Mouse (Mus musculus) right cerebral cortex, postnatal 14 days (tissue): ENCODE measurements around the gene Hmcn1.

Source experiments
- DNase-seq: peaks from one replicate; pipeline ENCODE4 v3.0.0; 2022

Gene Hmcn1

GRCm38 (mm10) chr1:150993162-150994064 is at the start of gene Hmcn1:
TSS of gene Hmcn1 (minus strand) at chr1:150993435.
- DNase-seq, result peak; percentile 9

GRCm38 (mm10) chr1:151040945-151041649 is 47.9 kb upstream of the Hmcn1 start:
- no peak for DNase-seq

GRCm38 (mm10) chr1:151040290-151040689 is 47.1 kb upstream of the Hmcn1 start:
- DNase-seq, result no peak

- no peak for DNase-seq
These were observed 46.0 kb upstream of the Hmcn1 start for GRCm38 (mm10) chr1:151039189-151039588.

- no peak for DNase-seq
These were observed 45.3 kb upstream of the Hmcn1 start for GRCm38 (mm10) chr1:151038566-151038965.

GRCm38 (mm10) chr1:151036405-151036985 is 43.3 kb upstream of the Hmcn1 start:
- DNase-seq, result no peak

GRCm38 (mm10) chr1:151035766-151036165 is 42.5 kb upstream of the Hmcn1 start:
- DNase-seq, result no peak

GRCm38 (mm10) chr1:151034993-151035592 is 41.9 kb upstream of the Hmcn1 start:
- DNase-seq, result peak; percentile 66

- no peak for DNase-seq
These were observed 40.1 kb upstream of the Hmcn1 start for GRCm38 (mm10) chr1:151033291-151033690.

GRCm38 (mm10) chr1:151031581-151031980 is 38.3 kb upstream of the Hmcn1 start:
- no peak for DNase-seq

- DNase-seq, result no peak
These were observed 37.9 kb upstream of the Hmcn1 start for GRCm38 (mm10) chr1:151031086-151031485.

GRCm38 (mm10) chr1:151025049-151025773 is 32.0 kb upstream of the Hmcn1 start:
- no peak for DNase-seq

GRCm38 (mm10) chr1:151019273-151019890 is 26.1 kb upstream of the Hmcn1 start:
- DNase-seq, result no peak

GRCm38 (mm10) chr1:151011056-151011455 is 17.8 kb upstream of the Hmcn1 start:
- peak; percentile 63 for DNase-seq

GRCm38 (mm10) chr1:151009115-151009797 is 16.0 kb upstream of the Hmcn1 start:
- peak; percentile 47 for DNase-seq

GRCm38 (mm10) chr1:151007747-151008146 is 14.5 kb upstream of the Hmcn1 start:
- no peak for DNase-seq

- no peak for DNase-seq
These were observed 10.8 kb upstream of the Hmcn1 start for GRCm38 (mm10) chr1:151004007-151004406.

GRCm38 (mm10) chr1:151001868-151002428 is 8.7 kb upstream of the Hmcn1 start:
- no peak for DNase-seq

- no peak for DNase-seq
These were observed 7.5 kb upstream of the Hmcn1 start for GRCm38 (mm10) chr1:151000714-151001113.

GRCm38 (mm10) chr1:150994612-150995011 is 1.4 kb upstream of the Hmcn1 start:
- DNase-seq, result no peak

GRCm38 (mm10) chr1:150992711-150993161 is 499 bp downstream of the Hmcn1 start:
- DNase-seq, result no peak
